Mouse (Mus musculus) neural tube, postnatal 0 days (tissue): Measurements from ENCODE around the gene Prrc2c. TPM values are rescaled to one million over a fixed set of nuclear protein-coding genes. Genes with fewer than 3 reads are reported as not detected.

Source experiments
- microRNA-seq: library from miRNA; unstranded; fragments of <30 nt; microRNA quantifications from one replicate; pipeline ENCODE4, GENCODE M21; 2016
- polyA plus RNA-seq: library from polyadenylated mRNA; unstranded; fragments of >200 nt; fragmentation: Nextera tagmentation; extraction: Ambion mirVana; gene quantifications from 2 replicates; pipeline ENCODE4 v1.2.1, GENCODE M21; 2015

The Prrc2c gene
- 139 and 148 TPM in 2 replicates for polyA plus RNA-seq

DNA sequence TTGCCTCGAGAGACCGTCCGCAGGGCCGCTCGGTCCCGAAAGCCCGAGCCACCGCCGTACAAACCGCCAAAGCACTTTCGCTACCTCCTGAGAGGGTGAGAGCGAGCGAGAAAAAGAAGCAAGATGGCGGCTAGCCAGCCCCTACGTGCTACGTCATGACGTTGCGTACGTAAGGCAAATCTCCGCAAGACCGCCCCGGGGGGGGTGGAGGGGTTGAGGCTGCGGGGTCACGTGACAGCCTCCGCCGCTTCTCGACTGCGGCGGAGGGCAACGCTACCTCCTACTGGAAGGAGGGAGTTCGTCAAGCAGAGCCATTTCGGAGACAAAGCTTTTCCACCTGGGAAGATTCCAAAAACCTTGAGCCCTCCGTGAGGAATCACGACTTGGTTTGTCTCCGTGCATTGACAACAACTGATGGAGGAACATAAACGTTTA, at the start of gene Prrc2c:
Gene Prrc2c, minus strand, starts transcription at position 156 of the 435 bp plus-strand sequence.

DNA sequence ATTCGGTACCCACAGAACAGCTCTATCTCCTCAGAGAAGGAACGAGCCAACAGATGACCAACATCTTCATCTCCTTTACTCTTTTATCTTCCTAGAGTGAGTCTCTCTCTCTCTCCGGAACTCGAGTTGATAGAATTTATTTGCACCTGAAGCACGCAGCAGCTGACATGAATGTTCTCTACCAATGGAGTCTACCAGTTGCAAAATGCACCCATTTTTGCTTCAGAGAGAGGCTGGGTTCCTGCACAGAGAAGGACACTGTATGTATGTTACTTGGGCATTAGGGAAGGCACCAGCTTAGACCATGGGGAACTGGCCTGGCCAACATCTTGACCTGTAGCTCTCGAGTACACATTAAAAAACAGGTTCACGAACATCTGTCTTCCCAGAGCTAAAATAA, 82.2 kb downstream of the Prrc2c start, which contains the start of gene Myocos:
Gene Myocos, minus strand, starts transcription at position 101 of the 400 bp plus-strand sequence.

DNA sequence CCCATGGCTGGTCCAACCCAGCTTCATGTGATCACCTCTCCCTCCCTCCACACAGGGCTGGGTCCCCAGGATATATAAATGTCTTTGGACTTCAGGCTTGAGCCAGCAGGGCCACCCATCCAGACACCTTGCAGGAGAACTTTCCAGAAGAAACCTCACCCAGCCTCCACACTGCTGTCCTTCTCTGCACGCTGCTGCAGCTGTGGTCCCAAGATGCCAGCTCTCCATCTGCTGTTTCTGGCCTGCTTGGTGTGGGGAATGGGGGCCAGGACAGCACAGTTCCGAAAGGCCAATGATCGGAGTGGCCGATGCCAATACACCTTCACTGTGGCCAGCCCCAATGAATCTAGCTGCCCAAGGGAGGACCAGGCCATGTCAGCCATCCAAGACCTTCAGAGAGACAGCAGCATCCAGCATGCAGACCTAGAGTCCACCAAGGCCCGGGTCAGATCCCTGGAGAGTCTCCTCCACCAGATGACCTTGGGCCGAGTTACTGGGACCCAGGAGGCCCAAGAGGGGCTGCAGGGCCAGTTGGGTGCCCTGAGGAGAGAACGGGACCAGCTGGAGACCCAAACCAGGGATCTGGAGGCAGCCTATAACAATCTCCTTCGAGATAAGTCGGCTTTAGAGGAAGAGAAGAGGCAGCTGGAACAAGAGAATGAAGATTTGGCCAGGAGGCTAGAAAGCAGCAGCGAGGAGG, 101.2 kb downstream of the Prrc2c start, which contains the start of gene Myoc:
Gene Myoc, plus strand, starts transcription at position 105 of the 700 bp plus-strand sequence.

Small RNA genes within 50 kb of the gene (microRNA-seq; reads per million reads assigned to microRNA genes)
- gene Gm27616: not detected

Other genes with a start within 250 kb of the Prrc2c start
- gene Mettl13, start 192.0 kb downstream of the Prrc2c start, polyA plus RNA-seq: 11.4 and 13.7 TPM in 2 replicates
- 81.4 and 85.3 TPM in 2 replicates for gene Vamp4, start 170.0 kb downstream of the Prrc2c start, polyA plus RNA-seq
- 0.23 and 0.32 TPM in 2 replicates for gene Myoc, start 101.4 kb downstream of the Prrc2c start, polyA plus RNA-seq
- not detected in 2 replicates for gene Myocos, start 82.3 kb downstream of the Prrc2c start, polyA plus RNA-seq
- 0.57 and 0.80 TPM in 2 replicates for gene Fmo4, start 73.4 kb upstream of the Prrc2c start, polyA plus RNA-seq
- 27.9 and 31.3 TPM in 2 replicates for gene Fmo1, start 126.1 kb upstream of the Prrc2c start, polyA plus RNA-seq
- gene Fmo2, start 158.2 kb upstream of the Prrc2c start, polyA plus RNA-seq: 0.27 and 0.29 TPM in 2 replicates
- not detected in 2 replicates for gene Fmo6, start 197.0 kb upstream of the Prrc2c start, polyA plus RNA-seq
- not detected in 2 replicates for gene Fmo3, start 244.0 kb upstream of the Prrc2c start, polyA plus RNA-seq